Comparison of ENCODE assay signal across 15 mouse cellular contexts in the genomic region with DNA sequence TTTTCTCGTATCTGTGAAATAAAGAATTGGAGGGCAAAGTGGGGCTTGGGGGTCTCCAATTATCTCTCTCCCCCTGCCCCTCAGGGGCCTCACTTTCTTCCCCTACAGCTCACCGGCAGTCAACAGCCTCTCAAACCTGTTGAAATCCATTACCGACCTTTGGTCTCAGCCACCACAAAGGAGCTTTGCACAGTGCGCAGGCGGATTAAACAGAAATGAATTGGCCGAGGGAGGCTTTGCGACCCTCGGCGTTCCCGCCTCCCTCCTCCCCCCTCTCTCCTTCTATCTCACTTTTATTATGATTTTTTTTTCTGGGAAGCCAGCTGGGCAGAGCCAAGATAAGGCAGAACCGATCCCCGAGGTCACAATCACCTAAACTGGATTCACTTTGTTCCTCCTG.
A peak's percentile ranks its signal among the peaks of the same experiment; 100 is the strongest.
DNase-seq lines count a peak whose midpoint lies in the region; ATAC-seq and TF ChIP-seq lines count a peak whose summit lies in the region.
"Had no signal": no experiment of that assay in that cellular context is flagged by ENCODE, and none has a peak within 500 bp of the region (broad histone marks: within the 10 kb centered on the region; RNA-seq: fewer than 3 reads in every experiment).

No protein-coding gene starts in this region.

- H3K4me3 ChIP-seq in forebrain, embryonic 10.5 days, result peak overlapping the region; percentile 37
- no peak overlapping the region for H3K4me3 ChIP-seq in forebrain, embryonic 15.5 days
- H3K4me3 ChIP-seq in limb, embryonic 13.5 days, result no peak overlapping the region
- no peak overlapping the region for H3K4me3 ChIP-seq in midbrain, embryonic 14.5 days (replicated peaks; ENCODE audit: low read depth, low read length)
- H3K4me3 ChIP-seq in hindbrain, embryonic 13.5 days, result no peak overlapping the region
- H3K4me3 ChIP-seq: megakaryocyte, embryonic 14.5 days had no signal

- TF ChIP-seq CTCF in brain, embryonic 14.5 days (IDR thresholded peaks at IDR 0.05; ENCODE audit: borderline replicate concordance, extremely low read depth, insufficient read depth, insufficient read length), result no peak

- no peak for ATAC-seq in forebrain, embryonic 15.5 days (replicated peaks)
- no peak for ATAC-seq in limb, embryonic 13.5 days (ENCODE audit: low FRiP score, low read depth)
- ATAC-seq in midbrain, embryonic 14.5 days (ENCODE audit: low FRiP score, low TSS enrichment), result no peak
- no peak for ATAC-seq in hindbrain, embryonic 13.5 days (ENCODE audit: low FRiP score)
- ATAC-seq: activated CD4-positive, CD25-positive, alpha-beta regulatory T cell, adult 4 months had no signal

- no peaks in the 10 kb centered on the region for H3K36me3 ChIP-seq in forebrain, embryonic 10.5 days (replicated peaks)
- no peaks in the 10 kb centered on the region for H3K36me3 ChIP-seq in forebrain, embryonic 15.5 days
- no peaks in the 10 kb centered on the region for H3K36me3 ChIP-seq in limb, embryonic 13.5 days
- H3K36me3 ChIP-seq in midbrain, embryonic 14.5 days (ENCODE audit: control insufficient read depth, insufficient read depth, low read length), result no peaks in the 10 kb centered on the region
- H3K36me3 ChIP-seq in hindbrain, embryonic 13.5 days, result no peaks in the 10 kb centered on the region

- 8% methylated on average over 12 of the region's 12 CpGs for WGBS in forebrain, embryonic 10.5 days
- 2% methylated on average over 12 of the region's 12 CpGs for WGBS in forebrain, embryonic 15.5 days
- WGBS in limb, embryonic 13.5 days, result 18% methylated on average over 12 of the region's 12 CpGs
- WGBS in midbrain, embryonic 14.5 days, result 6% methylated on average over 12 of the region's 12 CpGs
- WGBS in hindbrain, embryonic 13.5 days, result 20% methylated on average over 12 of the region's 12 CpGs

- H3K27me3 ChIP-seq in forebrain, embryonic 10.5 days (ENCODE audit: poor library complexity, severe bottlenecking), result peaks cover 67% of the 10 kb centered on the region
- peaks cover 32% of the 10 kb centered on the region; the same call in 1 of the 2 replicates for H3K27me3 ChIP-seq in forebrain, embryonic 15.5 days
- H3K27me3 ChIP-seq in limb, embryonic 13.5 days, result peaks cover 73% of the 10 kb centered on the region
- H3K27me3 ChIP-seq in midbrain, embryonic 14.5 days (ENCODE audit: control insufficient read depth, insufficient read depth, low read length), result no peaks in the 10 kb centered on the region
- peaks cover 32% of the 10 kb centered on the region; the same call in 1 of the 2 replicates for H3K27me3 ChIP-seq in hindbrain, embryonic 13.5 days

- H3K27ac ChIP-seq in forebrain, embryonic 10.5 days, result peak overlapping the region; percentile 62
- H3K27ac ChIP-seq in forebrain, embryonic 15.5 days (replicated peaks), result no peak overlapping the region
- no peak overlapping the region for H3K27ac ChIP-seq in limb, embryonic 13.5 days
- peak overlapping the region; percentile 4; the same call in 1 of the 2 replicates for H3K27ac ChIP-seq in midbrain, embryonic 14.5 days (replicated peaks; ENCODE audit: low read depth, low read length)
- no peak overlapping the region for H3K27ac ChIP-seq in hindbrain, embryonic 13.5 days
- H3K27ac ChIP-seq: hindbrain, embryonic 14.5 days had no signal

- DNase-seq in forebrain, embryonic 10.5 days (ENCODE audit: extremely low spot score, low spot score), result no peak
- DNase-seq in brain, embryonic 14.5 days (ENCODE audit: low read depth), result peak; percentile 66
- peak; percentile 69 for DNase-seq in midbrain, embryonic 14.5 days
- no peak for DNase-seq in spleen, postnatal 10 days (ENCODE audit: low spot score in 2 of 2)
- no peak for DNase-seq in embryo, embryonic 11 days
- DNase-seq: cerebellum, adult 11-12 months; kidney, adult 9 months; layer of hippocampus, adult 9-11 months; thymus, adult 18-20 months had no signal

- TF ChIP-seq POLR2A in brain, embryonic 14.5 days (IDR thresholded peaks at IDR 0.05; ENCODE audit: borderline replicate concordance, extremely low read depth, insufficient read depth, insufficient read length, poor library complexity, severe bottlenecking), result no peak

- peaks cover 59% of the 10 kb centered on the region for H3K4me1 ChIP-seq in forebrain, embryonic 10.5 days
- peaks cover 57% of the 10 kb centered on the region for H3K4me1 ChIP-seq in forebrain, embryonic 15.5 days
- peaks cover 38% of the 10 kb centered on the region for H3K4me1 ChIP-seq in limb, embryonic 13.5 days
- peaks cover 49% of the 10 kb centered on the region for H3K4me1 ChIP-seq in midbrain, embryonic 14.5 days (ENCODE audit: control insufficient read depth, insufficient read depth, low read length)
- H3K4me1 ChIP-seq in hindbrain, embryonic 13.5 days (replicated peaks), result peaks cover 64% of the 10 kb centered on the region
- H3K4me1 ChIP-seq: megakaryocyte, embryonic 14.5 days had no signal

- no peak overlapping the region for H3K9ac ChIP-seq in forebrain, embryonic 15.5 days (replicated peaks)
- no peak overlapping the region for H3K9ac ChIP-seq in limb, embryonic 13.5 days
- no peak overlapping the region for H3K9ac ChIP-seq in midbrain, embryonic 14.5 days (replicated peaks; ENCODE audit: low read length)
- no peak overlapping the region for H3K9ac ChIP-seq in hindbrain, embryonic 13.5 days
- H3K9ac ChIP-seq: hindbrain, embryonic 14.5 days had no signal

- H3K4me2 ChIP-seq in forebrain, embryonic 15.5 days (replicated peaks), result no peak overlapping the region; the same call in 1 of the 2 replicates
- peak overlapping the region; percentile 19; the same call in 1 of the 2 replicates for H3K4me2 ChIP-seq in limb, embryonic 13.5 days (replicated peaks)
- peak overlapping the region; percentile 45 for H3K4me2 ChIP-seq in midbrain, embryonic 14.5 days (ENCODE audit: low read length)
- H3K4me2 ChIP-seq in hindbrain, embryonic 13.5 days, result no peak overlapping the region

- no peaks in the 10 kb centered on the region for H3K9me3 ChIP-seq in forebrain, embryonic 10.5 days
- H3K9me3 ChIP-seq in forebrain, embryonic 15.5 days, result no peaks in the 10 kb centered on the region
- no peaks in the 10 kb centered on the region for H3K9me3 ChIP-seq in limb, embryonic 13.5 days
- H3K9me3 ChIP-seq in midbrain, embryonic 14.5 days (ENCODE audit: control insufficient read depth, low read length), result no peaks in the 10 kb centered on the region
- H3K9me3 ChIP-seq in hindbrain, embryonic 13.5 days, result no peaks in the 10 kb centered on the region
- H3K9me3 ChIP-seq: megakaryocyte, embryonic 14.5 days had no signal

Comparison
In these comparisons a context has a peak if more than half of its experiments do, and no peak if none do; other contexts are left out.
1. H3K27ac ChIP-seq: peak in forebrain, embryonic 10.5 days (single experiment) and midbrain, embryonic 14.5 days (single experiment); none in forebrain, embryonic 15.5 days (single experiment), limb, embryonic 13.5 days (single experiment) and hindbrain, embryonic 13.5 days (single experiment).
2. DNase-seq: peak in brain, embryonic 14.5 days (single experiment) and midbrain, embryonic 14.5 days (single experiment); none in forebrain, embryonic 10.5 days (single experiment), spleen, postnatal 10 days (0 of 2) and embryo, embryonic 11 days (single experiment).
3. H3K4me2 ChIP-seq: peak in limb, embryonic 13.5 days (single experiment) and midbrain, embryonic 14.5 days (single experiment); none in forebrain, embryonic 15.5 days (single experiment) and hindbrain, embryonic 13.5 days (single experiment).